Mouse (Mus musculus) hindbrain, embryonic 11.5 days (tissue): ENCODE measurements at regions not wholly inside any gene's neighbourhood (a gene's known extent, or its start where the extent isn't known, plus 50 kb on each side); places are given as distances from the start of the nearest gene placed in this dataset.
A peak's percentile ranks its signal among the peaks of the same experiment; 100 is the strongest.
"Not testable (repeated sequence)": the region's sequence is repeated elsewhere in the genome, so short reads cannot be mapped to it uniquely, and the experiment has no call there.

ENCODE experiments used
- ATAC-seq: fragments of 200-750 bp; cut with Nextera tagmentation; 2 replicates; pipeline ENCODE4 v1.8.0; 2017; ENCODE audit warnings: mild to moderate bottlenecking, moderate TSS enrichment, moderate library complexity; ENCODE audit not compliant: low FRiP score
- DNase-seq: peaks from one replicate; pipeline ENCODE4 v3.0.0-alpha.2; 2015; ENCODE audit warnings: low spot score
- H3K27ac ChIP-seq: fragments of 300-500 bp; sonication (generic); 2 replicates; pipeline ENCODE4 v1.5.1; 2014; ENCODE audit warnings: mild to moderate bottlenecking, low read depth, low read length
- H3K27me3 ChIP-seq: fragments of 300-500 bp; sonication (generic); 2 replicates; pipeline ENCODE4 v1.6.1; 2014; ENCODE audit warnings: mild to moderate bottlenecking, low read length, moderate library complexity, mixed read lengths; ENCODE audit not compliant: control insufficient read depth, insufficient read depth
- H3K36me3 ChIP-seq: fragments of 300-500 bp; sonication (generic); 2 replicates; pipeline ENCODE4 v1.6.1; 2014; ENCODE audit warnings: mild to moderate bottlenecking, low read length, moderate library complexity, mixed read lengths; ENCODE audit not compliant: control insufficient read depth, insufficient read depth
- H3K4me1 ChIP-seq: fragments of 300-500 bp; sonication (generic); replicated peaks from 2 replicates; pipeline ENCODE4 v1.6.1; 2014; ENCODE audit warnings: low read length, mixed read lengths; ENCODE audit not compliant: control insufficient read depth, insufficient read depth
- H3K4me2 ChIP-seq: fragments of 300-500 bp; sonication (generic); replicated peaks from 2 replicates; pipeline ENCODE4 v1.6.1; 2014; ENCODE audit warnings: mild to moderate bottlenecking, low read depth, low read length
- H3K4me3 ChIP-seq: fragments of 300-500 bp; sonication (generic); 2 replicates; pipeline ENCODE4 v1.5.1; 2014; ENCODE audit warnings: low read depth, low read length
- H3K9ac ChIP-seq: fragments of 300-500 bp; sonication (generic); 2 replicates; pipeline ENCODE4 v1.6.1; 2014; ENCODE audit warnings: low read depth, low read length
- H3K9me3 ChIP-seq: fragments of 300-500 bp; sonication (generic); 2 replicates; pipeline ENCODE4 v1.6.1; 2016; ENCODE audit warnings: low read length; ENCODE audit not compliant: control insufficient read depth
- WGBS: fragments of 180-500 bp; shearing (Covaris S2); extraction: QIAGEN DNeasy Blood & Tissue Kit; methylation state at CpG from one replicate; pipeline ENCODE4 v1.1.7; 2014; 5-methylcytosine and 5-hydroxymethylcytosine counted together

- DNase-seq, result no peak
- H3K27me3 ChIP-seq, result no peaks in the 10 kb centered on the region
- H3K4me1 ChIP-seq, result no peaks in the 10 kb centered on the region
- H3K27ac ChIP-seq, result no peak overlapping the region
- H3K9me3 ChIP-seq, result no peaks in the 10 kb centered on the region
- H3K4me2 ChIP-seq, result no peak overlapping the region
- no peaks in the 10 kb centered on the region for H3K36me3 ChIP-seq
- no peak for ATAC-seq
- no peak overlapping the region for H3K4me3 ChIP-seq
- no peak overlapping the region for H3K9ac ChIP-seq
- WGBS, result 69% methylated on average over 3 of the region's 3 CpGs
These were observed 705.2 kb downstream of the Rapgef2 start for GRCm38 (mm10) chr3:78581100-78581499.

GRCm38 (mm10) chr3:78575667-78576464 is 710.5 kb downstream of the Rapgef2 start:
- DNase-seq (no peak), ATAC-seq (peak; percentile 78)
- H3K27ac ChIP-seq, result no peak overlapping the region
- H3K36me3 ChIP-seq, result no peaks in the 10 kb centered on the region
- 20% methylated on average over 2 of the region's 2 CpGs for WGBS
- H3K4me2 ChIP-seq, result no peak overlapping the region
- no peak overlapping the region for H3K4me3 ChIP-seq
- no peaks in the 10 kb centered on the region for H3K9me3 ChIP-seq
- no peak overlapping the region for H3K9ac ChIP-seq
- no peaks in the 10 kb centered on the region for H3K27me3 ChIP-seq
- H3K4me1 ChIP-seq, result no peaks in the 10 kb centered on the region

DNA sequence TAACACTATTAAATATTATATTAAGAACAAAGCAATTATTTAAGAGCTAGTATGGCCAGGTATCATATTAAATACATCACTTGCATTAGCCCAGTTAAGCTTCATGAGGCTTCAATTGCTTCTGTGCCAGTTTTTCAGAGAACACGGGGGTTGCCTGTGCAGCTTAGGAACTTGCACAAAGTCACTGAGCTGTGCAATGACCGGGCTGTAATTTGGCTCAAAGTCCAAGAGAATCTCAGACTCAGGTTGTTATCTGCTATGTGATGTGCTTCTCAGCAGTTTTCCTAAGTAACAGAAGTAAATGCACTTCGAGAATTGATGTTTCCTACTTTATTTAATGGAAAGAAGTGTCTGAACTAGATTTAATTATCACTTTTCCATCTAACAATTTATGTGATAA is 711.5 kb downstream of the Rapgef2 start:
- WGBS, result 78% methylated on average over 3 of the region's 3 CpGs
- Histone ChIP-seq H3K27ac (no peak overlapping the region), H3K4me2 (no peak overlapping the region), H3K36me3 (no peaks in the 10 kb centered on the region), H3K4me3 (no peak overlapping the region), H3K4me1 (no peaks in the 10 kb centered on the region), H3K9me3 (no peaks in the 10 kb centered on the region), H3K9ac (no peak overlapping the region), H3K27me3 (no peaks in the 10 kb centered on the region)
- ATAC-seq (no peak), DNase-seq (no peak)

GRCm38 (mm10) chr3:78573299-78573698 is 713.0 kb downstream of the Rapgef2 start:
- H3K9me3 ChIP-seq, result no peaks in the 10 kb centered on the region
- no peaks in the 10 kb centered on the region for H3K27me3 ChIP-seq
- 88% methylated on average over 6 of the region's 6 CpGs for WGBS
- no peak overlapping the region for H3K4me2 ChIP-seq
- DNase-seq, result no peak
- H3K27ac ChIP-seq, result no peak overlapping the region
- no peaks in the 10 kb centered on the region for H3K36me3 ChIP-seq
- H3K4me3 ChIP-seq, result no peak overlapping the region
- no peak for ATAC-seq
- no peak overlapping the region for H3K9ac ChIP-seq
- no peaks in the 10 kb centered on the region for H3K4me1 ChIP-seq

DNA sequence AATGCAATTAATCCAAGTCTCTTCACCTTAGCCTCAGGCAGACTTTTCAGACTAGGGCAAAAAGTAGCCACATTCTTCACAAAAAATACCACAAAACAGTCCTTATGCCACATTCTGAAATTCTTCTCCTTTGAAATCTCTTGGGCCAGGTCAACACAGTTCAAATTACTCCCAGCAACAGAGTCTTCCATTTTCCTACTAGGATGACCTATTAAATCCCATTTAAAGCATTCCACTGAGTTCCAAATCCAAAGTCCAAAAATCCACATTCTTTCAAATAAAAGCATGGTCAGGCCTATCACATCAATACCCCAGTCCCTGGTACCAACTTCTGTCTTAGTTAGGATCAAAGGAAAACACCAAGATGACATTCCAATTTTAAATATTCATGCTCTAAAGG is 721.4 kb downstream of the Rapgef2 start:
- ATAC-seq, H3K4me3 ChIP-seq, H3K27ac ChIP-seq, H3K9ac ChIP-seq, DNase-seq, H3K4me1 ChIP-seq, H3K27me3 ChIP-seq, H3K4me2 ChIP-seq, H3K9me3 ChIP-seq, H3K36me3 ChIP-seq: not testable (repeated sequence)
